ENCODE assay signal across 14 mouse cellular contexts in the genomic region with DNA sequence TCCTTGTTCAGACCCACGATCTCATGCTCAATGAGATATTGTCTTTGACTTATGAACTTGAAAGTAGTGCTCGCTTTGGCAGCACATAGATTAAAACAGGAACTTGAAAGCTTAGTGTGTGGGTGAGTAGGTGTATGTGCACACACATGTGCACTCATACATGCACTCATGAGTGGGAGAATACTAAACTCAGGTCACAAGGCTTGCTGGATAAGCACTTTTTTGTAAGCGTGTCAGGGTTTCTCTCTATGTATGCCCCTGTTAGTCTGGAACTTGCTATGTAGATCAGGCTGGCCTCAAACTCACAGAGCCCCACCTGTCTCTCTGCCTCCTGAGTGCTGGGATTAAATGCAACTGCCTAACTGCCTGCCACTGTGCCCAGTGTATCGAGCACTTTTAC. TPM values are rescaled to one million over a fixed set of nuclear protein-coding genes. Genes with fewer than 3 reads are reported as not detected.
DNase-seq lines count a peak whose midpoint lies in the region; ATAC-seq lines count a peak whose summit lies in the region.
"Had no signal": no experiment of that assay in that cellular context is flagged by ENCODE, and none has a peak within 500 bp of the region (broad histone marks: within the 10 kb centered on the region; RNA-seq: fewer than 3 reads in every experiment).

No protein-coding gene starts in this region.

- H3K27ac ChIP-seq in heart, embryonic 12.5 days (ENCODE audit: poor library complexity, severe bottlenecking), result peak overlapping the region; percentile 95
- peak overlapping the region; percentile 82; the same call in 1 of the 2 replicates for H3K27ac ChIP-seq in lung, embryonic 16.5 days (ENCODE audit: low read length)
- H3K27ac ChIP-seq in intestine, embryonic 15.5 days, result 0 out of 2 replicates have a peak overlapping the region, but pooled peaks have one; percentile 33
- peak overlapping the region; percentile 71; the same call in 1 of the 2 replicates for H3K27ac ChIP-seq in stomach, embryonic 15.5 days
- H3K27ac ChIP-seq in midbrain, embryonic 11.5 days (ENCODE audit: low read depth, low read length), result no peak overlapping the region
- H3K27ac ChIP-seq: limb, embryonic 13.5 days; midbrain, embryonic 12.5 days; neural tube, embryonic 15.5 days had no signal

- H3K9me3 ChIP-seq in heart, embryonic 12.5 days (replicated peaks), result no peaks in the 10 kb centered on the region
- H3K9me3 ChIP-seq in lung, embryonic 16.5 days (ENCODE audit: control insufficient read depth, low read length), result no peaks in the 10 kb centered on the region
- no peaks in the 10 kb centered on the region for H3K9me3 ChIP-seq in intestine, embryonic 15.5 days
- H3K9me3 ChIP-seq in stomach, embryonic 15.5 days, result no peaks in the 10 kb centered on the region
- H3K9me3 ChIP-seq in midbrain, embryonic 11.5 days (ENCODE audit: control insufficient read depth, low read length), result no peaks in the 10 kb centered on the region
- H3K9me3 ChIP-seq: limb, embryonic 13.5 days; midbrain, embryonic 12.5 days; neural tube, embryonic 15.5 days had no signal

- H3K4me1 ChIP-seq in heart, embryonic 12.5 days (replicated peaks), result peaks cover 23% of the 10 kb centered on the region
- H3K4me1 ChIP-seq in lung, embryonic 16.5 days (replicated peaks; ENCODE audit: control insufficient read depth, insufficient read depth, low read length), result peaks cover 8% of the 10 kb centered on the region
- no peaks in the 10 kb centered on the region for H3K4me1 ChIP-seq in intestine, embryonic 15.5 days (replicated peaks)
- peaks cover 10% of the 10 kb centered on the region; the same call in 1 of the 2 replicates for H3K4me1 ChIP-seq in stomach, embryonic 15.5 days
- H3K4me1 ChIP-seq in midbrain, embryonic 11.5 days (ENCODE audit: control insufficient read depth, insufficient read depth, low read length), result no peaks in the 10 kb centered on the region
- H3K4me1 ChIP-seq: limb, embryonic 13.5 days; midbrain, embryonic 12.5 days; neural tube, embryonic 15.5 days had no signal

- H3K4me3 ChIP-seq in heart, embryonic 12.5 days, result no peak overlapping the region
- H3K4me3 ChIP-seq in lung, embryonic 16.5 days (ENCODE audit: low read length), result no peak overlapping the region
- no peak overlapping the region for H3K4me3 ChIP-seq in intestine, embryonic 15.5 days (replicated peaks)
- H3K4me3 ChIP-seq in stomach, embryonic 15.5 days (replicated peaks), result no peak overlapping the region
- no peak overlapping the region for H3K4me3 ChIP-seq in midbrain, embryonic 11.5 days (ENCODE audit: low read depth, low read length)
- H3K4me3 ChIP-seq: limb, embryonic 13.5 days; midbrain, embryonic 12.5 days; neural tube, embryonic 15.5 days had no signal

- no peaks in the 10 kb centered on the region for H3K27me3 ChIP-seq in heart, embryonic 12.5 days (replicated peaks)
- no peaks in the 10 kb centered on the region for H3K27me3 ChIP-seq in lung, embryonic 16.5 days (ENCODE audit: control insufficient read depth, insufficient read depth, low read depth, low read length)
- H3K27me3 ChIP-seq in intestine, embryonic 15.5 days (replicated peaks), result no peaks in the 10 kb centered on the region
- no peaks in the 10 kb centered on the region for H3K27me3 ChIP-seq in stomach, embryonic 15.5 days (replicated peaks)
- no peaks in the 10 kb centered on the region for H3K27me3 ChIP-seq in midbrain, embryonic 11.5 days (ENCODE audit: control insufficient read depth, insufficient read depth, low read length)
- H3K27me3 ChIP-seq: limb, embryonic 13.5 days had no signal

- no peak overlapping the region for H3K9ac ChIP-seq in heart, embryonic 12.5 days
- no peak overlapping the region for H3K9ac ChIP-seq in lung, embryonic 16.5 days (ENCODE audit: low read length)
- H3K9ac ChIP-seq in intestine, embryonic 15.5 days, result no peak overlapping the region
- H3K9ac ChIP-seq in stomach, embryonic 15.5 days, result no peak overlapping the region
- H3K9ac ChIP-seq in midbrain, embryonic 11.5 days (ENCODE audit: low read length), result no peak overlapping the region
- H3K9ac ChIP-seq: limb, embryonic 13.5 days; midbrain, embryonic 12.5 days; neural tube, embryonic 15.5 days had no signal

- H3K4me2 ChIP-seq in heart, embryonic 12.5 days, result peak overlapping the region; percentile 26; the same call in 1 of the 2 replicates
- no peak overlapping the region for H3K4me2 ChIP-seq in lung, embryonic 16.5 days (ENCODE audit: low read depth, low read length)
- no peak overlapping the region for H3K4me2 ChIP-seq in intestine, embryonic 15.5 days (replicated peaks)
- no peak overlapping the region for H3K4me2 ChIP-seq in stomach, embryonic 15.5 days
- H3K4me2 ChIP-seq in midbrain, embryonic 11.5 days, result no peak overlapping the region
- H3K4me2 ChIP-seq: limb, embryonic 13.5 days; midbrain, embryonic 12.5 days; neural tube, embryonic 15.5 days had no signal

- H3K36me3 ChIP-seq in heart, embryonic 12.5 days, result no peaks in the 10 kb centered on the region
- H3K36me3 ChIP-seq in lung, embryonic 16.5 days (ENCODE audit: control insufficient read depth, insufficient read depth, low read length), result no peaks in the 10 kb centered on the region
- H3K36me3 ChIP-seq in intestine, embryonic 15.5 days, result no peaks in the 10 kb centered on the region
- no peaks in the 10 kb centered on the region for H3K36me3 ChIP-seq in stomach, embryonic 15.5 days
- no peaks in the 10 kb centered on the region for H3K36me3 ChIP-seq in midbrain, embryonic 11.5 days (ENCODE audit: control insufficient read depth, insufficient read depth, low read length)
- H3K36me3 ChIP-seq: limb, embryonic 13.5 days; midbrain, embryonic 12.5 days; neural tube, embryonic 15.5 days had no signal

- WGBS in heart, embryonic 12.5 days, result 77% methylated on average over 4 of the region's 4 CpGs
- 80% methylated on average over 4 of the region's 4 CpGs for WGBS in lung, embryonic 16.5 days
- 85% methylated on average over 4 of the region's 4 CpGs for WGBS in intestine, embryonic 15.5 days
- WGBS in stomach, embryonic 15.5 days, result 80% methylated on average over 4 of the region's 4 CpGs
- 89% methylated on average over 4 of the region's 4 CpGs for WGBS in midbrain, embryonic 11.5 days

- no peak for DNase-seq in heart, adult 18-20 months
- no peak for DNase-seq in lung, postnatal 36 days
- DNase-seq in midbrain, embryonic 11.5 days (ENCODE audit: low spot score, missing footprints), result no peak
- DNase-seq: cerebellum, adult 8-10 months; gastrocnemius, postnatal 10 days had no signal

- ATAC-seq in heart, embryonic 12.5 days (ENCODE audit: insufficient number of reproducible peaks, low FRiP score), result no peak
- no peak for ATAC-seq in lung, embryonic 16.5 days (ENCODE audit: low read depth)
- ATAC-seq in intestine, embryonic 15.5 days, result no peak
- no peak for ATAC-seq in stomach, embryonic 15.5 days (ENCODE audit: insufficient read depth, low FRiP score, low read depth)
- no peak for ATAC-seq in megakaryocyte-erythroid progenitor cell, adult 5-6 weeks (replicated peaks; ENCODE audit: low FRiP score, low TSS enrichment, poor library complexity, severe bottlenecking)
- no peak for ATAC-seq in midbrain, embryonic 11.5 days (ENCODE audit: low FRiP score)
- ATAC-seq: inflammation-experienced regulatory T-cells, adult 6 months had no signal

RNA-seq across cellular contexts. Expression of gene Spag9, which starts 8.9 kb away (rescaled TPM):
- polyA plus RNA-seq in heart, embryonic 12.5 days (2016; fragmentation: Nextera tagmentation; extraction: Ambion mirVana), result 48.3 and 49.1 TPM in 2 replicates
- total RNA-seq in heart, adult 18-20 months (2021), result 100 to 1,000 TPM; 137 to 139 TPM
- 35.0 and 36.2 TPM in 2 replicates for polyA plus RNA-seq in lung, embryonic 16.5 days (2015; fragmentation: Nextera tagmentation; extraction: Ambion mirVana)
- 30.7 and 31.5 TPM in 2 replicates for polyA plus RNA-seq in intestine, embryonic 15.5 days (2015; fragmentation: Nextera tagmentation; extraction: Ambion mirVana)
- polyA plus RNA-seq in stomach, embryonic 15.5 days (2015; fragmentation: Nextera tagmentation; extraction: Ambion mirVana), result 36.2 and 45.6 TPM in 2 replicates
- 28.3 and 37.0 TPM in 2 replicates for total RNA-seq in megakaryocyte-erythroid progenitor cell, adult 5-6 weeks (2014; fragmentation: Nextera tagmentation)
- 56.1 and 78.4 TPM in 2 replicates for total RNA-seq in megakaryocyte-erythroid progenitor cell, adult 5-6 weeks (2017)
- polyA plus RNA-seq in midbrain, embryonic 11.5 days (2014; fragmentation: Nextera tagmentation; extraction: Ambion mirVana), result 107 and 118 TPM in 2 replicates

RNA-seq across cellular contexts. Expression of gene Nme1, which starts 18.7 kb away (rescaled TPM):
- 88.4 and 101 TPM in 2 replicates for polyA plus RNA-seq in heart, embryonic 12.5 days (2016; fragmentation: Nextera tagmentation; extraction: Ambion mirVana)
- 10 to 100 TPM; 13.4 to 15.6 TPM for total RNA-seq in heart, adult 18-20 months (2021)
- polyA plus RNA-seq in lung, embryonic 16.5 days (2015; fragmentation: Nextera tagmentation; extraction: Ambion mirVana), result 100 and 105 TPM in 2 replicates
- polyA plus RNA-seq in intestine, embryonic 15.5 days (2015; fragmentation: Nextera tagmentation; extraction: Ambion mirVana), result 162 and 174 TPM in 2 replicates
- 147 and 174 TPM in 2 replicates for polyA plus RNA-seq in stomach, embryonic 15.5 days (2015; fragmentation: Nextera tagmentation; extraction: Ambion mirVana)
- 126 and 223 TPM in 2 replicates for total RNA-seq in megakaryocyte-erythroid progenitor cell, adult 5-6 weeks (2014; fragmentation: Nextera tagmentation)
- total RNA-seq in megakaryocyte-erythroid progenitor cell, adult 5-6 weeks (2017), result 245 and 319 TPM in 2 replicates
- polyA plus RNA-seq in midbrain, embryonic 11.5 days (2014; fragmentation: Nextera tagmentation; extraction: Ambion mirVana), result 200 and 215 TPM in 2 replicates

RNA-seq across cellular contexts. Expression of gene Gm20390, which starts 18.9 kb away (rescaled TPM):
- 272 and 292 TPM in 2 replicates for polyA plus RNA-seq in heart, embryonic 12.5 days (2016; fragmentation: Nextera tagmentation; extraction: Ambion mirVana)
- 10 to 100 TPM in 1 of 2 experiments, 1 to 10 TPM in 1; 8.9 to 27.6 TPM for total RNA-seq in heart, adult 18-20 months (2021)
- 289 and 314 TPM in 2 replicates for polyA plus RNA-seq in lung, embryonic 16.5 days (2015; fragmentation: Nextera tagmentation; extraction: Ambion mirVana)
- polyA plus RNA-seq in intestine, embryonic 15.5 days (2015; fragmentation: Nextera tagmentation; extraction: Ambion mirVana), result 432 and 477 TPM in 2 replicates
- polyA plus RNA-seq in stomach, embryonic 15.5 days (2015; fragmentation: Nextera tagmentation; extraction: Ambion mirVana), result 345 and 399 TPM in 2 replicates
- 148 TPM in 1 of 2 replicates, not detected in the other for total RNA-seq in megakaryocyte-erythroid progenitor cell, adult 5-6 weeks (2014; fragmentation: Nextera tagmentation)
- not detected in 2 replicates for total RNA-seq in megakaryocyte-erythroid progenitor cell, adult 5-6 weeks (2017)
- polyA plus RNA-seq in midbrain, embryonic 11.5 days (2014; fragmentation: Nextera tagmentation; extraction: Ambion mirVana), result 345 and 375 TPM in 2 replicates

RNA-seq across cellular contexts. Expression of gene Nme2, which starts 31.0 kb away (rescaled TPM):
- 311 and 320 TPM in 2 replicates for polyA plus RNA-seq in heart, embryonic 12.5 days (2016; fragmentation: Nextera tagmentation; extraction: Ambion mirVana)
- total RNA-seq in heart, adult 18-20 months (2021), result 1,000 to 10,000 TPM; 1,028 to 1,153 TPM
- polyA plus RNA-seq in lung, embryonic 16.5 days (2015; fragmentation: Nextera tagmentation; extraction: Ambion mirVana), result 250 and 276 TPM in 2 replicates
- 311 and 348 TPM in 2 replicates for polyA plus RNA-seq in intestine, embryonic 15.5 days (2015; fragmentation: Nextera tagmentation; extraction: Ambion mirVana)
- 266 and 295 TPM in 2 replicates for polyA plus RNA-seq in stomach, embryonic 15.5 days (2015; fragmentation: Nextera tagmentation; extraction: Ambion mirVana)
- total RNA-seq in megakaryocyte-erythroid progenitor cell, adult 5-6 weeks (2014; fragmentation: Nextera tagmentation), result 171 and 305 TPM in 2 replicates
- total RNA-seq in megakaryocyte-erythroid progenitor cell, adult 5-6 weeks (2017), result 149 and 173 TPM in 2 replicates
- polyA plus RNA-seq in midbrain, embryonic 11.5 days (2014; fragmentation: Nextera tagmentation; extraction: Ambion mirVana), result 142 and 144 TPM in 2 replicates
